Mouse (Mus musculus): ENCODE data around the gene Wif1. TPM values are rescaled to one million over a fixed set of nuclear protein-coding genes. Genes with fewer than 3 reads are reported as not detected.
A peak's percentile ranks its signal among the peaks of the same experiment; 100 is the strongest.

The Wif1 gene
- polyA plus RNA-seq, 1 experiment from 2014 or later: 4.9 TPM

- Histone ChIP-seq H3K27ac (ENCODE audit: low read depth, low read length) (no peak overlapping the region), H3K27me3 (ENCODE audit: control insufficient read depth, insufficient read depth, low read length) (peaks cover 18% of the 10 kb centered on the region), H3K4me1 (replicated peaks; ENCODE audit: control insufficient read depth, insufficient read depth, low read length) (0 out of 2 replicates have a peak, but pooled peaks cover 2% of the 10 kb centered on the region), H3K9me3 (ENCODE audit: control insufficient read depth, low read length) (no peaks in the 10 kb centered on the region), H3K9ac (ENCODE audit: low read depth, low read length) (peak overlapping the region; percentile 57; the same call in 1 of the 2 replicates), H3K4me2 (replicated peaks; ENCODE audit: low read depth, low read length) (peak overlapping the region; percentile 94), H3K36me3 (ENCODE audit: control insufficient read depth, insufficient read depth, low read length) (no peaks in the 10 kb centered on the region), H3K4me3 (ENCODE audit: low read depth, low read length) (peak overlapping the region; percentile 47)
- ATAC-seq (ENCODE audit: low FRiP score) (no peak), DNase-seq (ENCODE audit: low spot score) (no peak)
- 12% methylated on average over 5 of the region's 5 CpGs for WGBS
Measured at GRCm38 (mm10) chr10:121034569-121034947, 798 bp downstream of the Wif1 start.

- H3K9ac ChIP-seq (ENCODE audit: low read depth, low read length): no peak overlapping the region
- 91% methylated on average over 4 of the region's 4 CpGs for WGBS
- no peak for ATAC-seq (ENCODE audit: low FRiP score)
- H3K4me2 ChIP-seq (replicated peaks; ENCODE audit: low read depth, low read length): no peak overlapping the region
- H3K9me3 ChIP-seq (ENCODE audit: control insufficient read depth, low read length): no peaks in the 10 kb centered on the region
- no peak overlapping the region for H3K4me3 ChIP-seq (ENCODE audit: low read depth, low read length)
- H3K36me3 ChIP-seq (ENCODE audit: control insufficient read depth, insufficient read depth, low read length): no peaks in the 10 kb centered on the region
- 0 out of 2 replicates have a peak, but pooled peaks cover 2% of the 10 kb centered on the region for H3K4me1 ChIP-seq (replicated peaks; ENCODE audit: control insufficient read depth, insufficient read depth, low read length)
- DNase-seq (ENCODE audit: low spot score): no peak
- H3K27ac ChIP-seq (ENCODE audit: low read depth, low read length): no peak overlapping the region
- peaks cover 12% of the 10 kb centered on the region for H3K27me3 ChIP-seq (ENCODE audit: control insufficient read depth, insufficient read depth, low read length)
Measured at GRCm38 (mm10) chr10:121038556-121039284, 5.0 kb downstream of the Wif1 start.

DNA sequence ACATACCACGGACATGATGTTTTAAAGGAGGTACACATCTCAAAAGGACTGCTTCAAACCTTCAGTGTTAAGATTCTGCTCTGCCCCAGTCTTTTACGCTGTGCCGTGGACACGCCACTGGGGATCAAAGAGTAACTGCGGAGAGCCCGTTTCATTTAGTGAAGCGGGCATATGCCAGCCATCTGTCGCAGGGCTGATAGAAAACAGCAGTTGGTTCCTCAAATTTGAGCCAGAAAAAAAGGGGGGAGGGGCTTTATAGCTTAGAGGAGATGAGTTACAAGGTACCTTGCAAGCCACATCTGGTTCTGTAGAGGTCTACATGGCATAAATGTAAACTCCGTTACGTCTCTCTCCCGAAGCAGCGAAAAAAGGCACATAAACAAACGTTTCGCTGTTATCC lies 7.2 kb downstream of the Wif1 start:
- Histone ChIP-seq H3K9ac (ENCODE audit: low read depth, low read length) (no peak overlapping the region), H3K4me2 (replicated peaks; ENCODE audit: low read depth, low read length) (no peak overlapping the region), H3K27ac (ENCODE audit: low read depth, low read length) (no peak overlapping the region), H3K9me3 (ENCODE audit: control insufficient read depth, low read length) (no peaks in the 10 kb centered on the region), H3K4me3 (ENCODE audit: low read depth, low read length) (no peak overlapping the region), H3K36me3 (ENCODE audit: control insufficient read depth, insufficient read depth, low read length) (no peaks in the 10 kb centered on the region), H3K27me3 (ENCODE audit: control insufficient read depth, insufficient read depth, low read length) (peaks cover 4% of the 10 kb centered on the region), H3K4me1 (replicated peaks; ENCODE audit: control insufficient read depth, insufficient read depth, low read length) (no peaks in the 10 kb centered on the region)
- WGBS: 66% methylated on average over 14 of the region's 14 CpGs
- DNase-seq (ENCODE audit: low spot score) (peak; percentile 33), ATAC-seq (ENCODE audit: low FRiP score) (no peak)

GRCm38 (mm10) chr10:121047440-121047839 lies 13.7 kb downstream of the Wif1 start:
- H3K4me1 ChIP-seq (replicated peaks; ENCODE audit: control insufficient read depth, insufficient read depth, low read length): no peaks in the 10 kb centered on the region
- H3K27me3 ChIP-seq (ENCODE audit: control insufficient read depth, insufficient read depth, low read length): no peaks in the 10 kb centered on the region
- H3K27ac ChIP-seq (ENCODE audit: low read depth, low read length): no peak overlapping the region
- no peaks in the 10 kb centered on the region for H3K9me3 ChIP-seq (ENCODE audit: control insufficient read depth, low read length)
- H3K9ac ChIP-seq (ENCODE audit: low read depth, low read length): no peak overlapping the region
- H3K36me3 ChIP-seq (ENCODE audit: control insufficient read depth, insufficient read depth, low read length): no peaks in the 10 kb centered on the region
- DNase-seq (ENCODE audit: low spot score) (no peak), ATAC-seq (ENCODE audit: low FRiP score) (no peak)
- no peak overlapping the region for H3K4me3 ChIP-seq (ENCODE audit: low read depth, low read length)
- 83% methylated on average over 10 of the region's 10 CpGs for WGBS
- no peak overlapping the region for H3K4me2 ChIP-seq (replicated peaks; ENCODE audit: low read depth, low read length)

DNA sequence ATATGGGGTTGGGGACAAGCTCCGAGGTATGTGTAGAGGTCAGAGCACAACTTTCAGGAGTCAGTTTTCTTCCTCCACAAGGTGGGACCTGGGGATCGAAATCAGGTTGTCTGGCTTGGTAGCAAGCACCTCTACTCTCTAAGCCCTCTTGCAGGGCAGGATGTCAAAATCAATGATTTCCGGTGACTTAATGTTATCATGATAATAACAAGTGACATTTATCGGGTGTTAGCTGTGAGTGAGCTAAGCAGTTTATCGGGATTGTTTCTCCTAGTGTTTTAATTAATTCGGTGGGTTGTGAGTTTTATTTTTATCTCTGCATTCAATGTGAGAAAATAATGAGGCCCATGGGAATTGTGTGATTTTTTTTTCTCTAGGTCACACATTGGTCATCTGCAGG lies 18.3 kb downstream of the Wif1 start:
- Histone ChIP-seq H3K4me3 (ENCODE audit: low read depth, low read length) (no peak overlapping the region), H3K9me3 (ENCODE audit: control insufficient read depth, low read length) (no peaks in the 10 kb centered on the region), H3K4me1 (replicated peaks; ENCODE audit: control insufficient read depth, insufficient read depth, low read length) (no peaks in the 10 kb centered on the region; the same call in 1 of the 2 replicates), H3K36me3 (ENCODE audit: control insufficient read depth, insufficient read depth, low read length) (no peaks in the 10 kb centered on the region), H3K4me2 (replicated peaks; ENCODE audit: low read depth, low read length) (no peak overlapping the region), H3K9ac (ENCODE audit: low read depth, low read length) (no peak overlapping the region), H3K27me3 (ENCODE audit: control insufficient read depth, insufficient read depth, low read length) (no peaks in the 10 kb centered on the region), H3K27ac (ENCODE audit: low read depth, low read length) (no peak overlapping the region)
- no peak for DNase-seq (ENCODE audit: low spot score)
- no peak for ATAC-seq (ENCODE audit: low FRiP score)
- WGBS: 93% methylated on average over 6 of the region's 6 CpGs

DNA sequence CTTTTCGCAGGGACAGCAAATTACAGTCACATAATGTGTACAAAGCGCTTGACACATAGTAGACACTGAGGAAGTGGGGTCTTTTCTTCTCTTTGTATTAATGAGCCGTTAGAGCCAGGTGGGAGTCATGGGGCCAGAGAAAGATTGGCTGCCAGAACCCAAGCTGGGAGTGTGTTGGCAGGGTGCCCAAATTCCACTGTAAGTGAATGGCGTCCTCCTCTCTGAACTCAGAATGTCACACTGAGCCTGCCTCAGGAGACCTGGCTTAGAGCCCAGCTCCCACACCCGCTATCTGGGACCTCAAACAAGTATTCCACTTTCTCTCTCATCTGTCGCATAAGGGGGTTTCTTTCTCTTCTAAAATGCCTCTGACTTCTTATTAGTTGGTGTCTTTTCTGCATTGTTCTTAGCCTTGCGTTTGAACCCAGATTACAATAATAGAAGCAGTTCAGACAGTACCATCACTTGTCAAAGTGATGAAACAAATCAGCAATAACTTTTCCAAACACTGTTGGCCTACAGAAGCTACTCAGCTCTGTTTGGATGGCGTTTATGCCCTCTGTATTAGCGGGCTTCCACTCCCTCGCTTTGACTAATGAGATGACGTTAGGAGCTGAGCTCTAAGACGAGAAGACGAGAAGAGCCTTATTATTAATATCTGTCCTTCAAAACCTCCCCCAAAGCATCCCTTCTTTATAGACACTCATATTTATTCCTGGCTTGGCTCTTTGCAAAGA lies 21.9 kb downstream of the Wif1 start:
- WGBS: 62% methylated on average over 13 of the region's 13 CpGs
- ATAC-seq (ENCODE audit: low FRiP score) (peak; percentile 77), DNase-seq (ENCODE audit: low spot score) (peak; percentile 52)
- no peak overlapping the region for H3K4me3 ChIP-seq (ENCODE audit: low read depth, low read length)
- H3K4me1 ChIP-seq (replicated peaks; ENCODE audit: control insufficient read depth, insufficient read depth, low read length): no peaks in the 10 kb centered on the region; the same call in 1 of the 2 replicates
- H3K27ac ChIP-seq (ENCODE audit: low read depth, low read length): no peak overlapping the region
- H3K36me3 ChIP-seq (ENCODE audit: control insufficient read depth, insufficient read depth, low read length): no peaks in the 10 kb centered on the region
- no peak overlapping the region for H3K9ac ChIP-seq (ENCODE audit: low read depth, low read length)
- H3K9me3 ChIP-seq (ENCODE audit: control insufficient read depth, low read length): no peaks in the 10 kb centered on the region
- H3K27me3 ChIP-seq (ENCODE audit: control insufficient read depth, insufficient read depth, low read length): no peaks in the 10 kb centered on the region
- no peak overlapping the region for H3K4me2 ChIP-seq (replicated peaks; ENCODE audit: low read depth, low read length)

- Histone ChIP-seq H3K27me3 (ENCODE audit: control insufficient read depth, insufficient read depth, low read length) (no peaks in the 10 kb centered on the region), H3K4me1 (replicated peaks; ENCODE audit: control insufficient read depth, insufficient read depth, low read length) (no peaks in the 10 kb centered on the region; the same call in 1 of the 2 replicates), H3K4me3 (ENCODE audit: low read depth, low read length) (no peak overlapping the region), H3K9ac (ENCODE audit: low read depth, low read length) (no peak overlapping the region), H3K36me3 (ENCODE audit: control insufficient read depth, insufficient read depth, low read length) (no peaks in the 10 kb centered on the region), H3K4me2 (replicated peaks; ENCODE audit: low read depth, low read length) (no peak overlapping the region), H3K27ac (ENCODE audit: low read depth, low read length) (no peak overlapping the region), H3K9me3 (ENCODE audit: control insufficient read depth, low read length) (no peaks in the 10 kb centered on the region)
- 78% methylated on average over 6 of the region's 6 CpGs for WGBS
- ATAC-seq (ENCODE audit: low FRiP score): no peak
- no peak for DNase-seq (ENCODE audit: low spot score)
Measured at GRCm38 (mm10) chr10:121056823-121057222, 23.1 kb downstream of the Wif1 start.

- Histone ChIP-seq H3K9me3 (ENCODE audit: control insufficient read depth, low read length) (no peaks in the 10 kb centered on the region), H3K4me1 (replicated peaks; ENCODE audit: control insufficient read depth, insufficient read depth, low read length) (no peaks in the 10 kb centered on the region; the same call in 1 of the 2 replicates), H3K27ac (ENCODE audit: low read depth, low read length) (no peak overlapping the region), H3K9ac (ENCODE audit: low read depth, low read length) (no peak overlapping the region), H3K27me3 (ENCODE audit: control insufficient read depth, insufficient read depth, low read length) (no peaks in the 10 kb centered on the region), H3K36me3 (ENCODE audit: control insufficient read depth, insufficient read depth, low read length) (no peaks in the 10 kb centered on the region), H3K4me2 (replicated peaks; ENCODE audit: low read depth, low read length) (no peak overlapping the region), H3K4me3 (ENCODE audit: low read depth, low read length) (no peak overlapping the region)
- DNase-seq (ENCODE audit: low spot score) (no peak), ATAC-seq (ENCODE audit: low FRiP score) (no peak)
- WGBS: 84% methylated on average over 23 of the region's 23 CpGs
Measured at GRCm38 (mm10) chr10:121059043-121060003, 25.6 kb downstream of the Wif1 start.
